Mouse (Mus musculus) liver, embryonic 14.5 days (tissue): ENCODE measurements at regions not wholly inside any gene's neighbourhood (a gene's known extent, or its start where the extent isn't known, plus 50 kb on each side); places are given as distances from the start of the nearest gene placed in this dataset.

Experiments used
- CTCF ChIP-seq: IDR thresholded peaks from 2 replicates; pipeline ENCODE4 v1.5.1; 2016; ENCODE audit warnings: antibody characterized with exemption, low read depth, control low read depth
- EP300 ChIP-seq: IDR thresholded peaks from 2 replicates; pipeline ENCODE4 v1.6.1; 2016; ENCODE audit warnings: antibody characterized with exemption, low read depth

GRCm38 (mm10) chr12:59563960-59564359, 344.4 kb upstream of the Fbxo33 start:
- TF ChIP-seq EP300 (no peak), CTCF (no peak)
